Mouse (Mus musculus): Measurements from ENCODE around the gene Il20.

DNA sequence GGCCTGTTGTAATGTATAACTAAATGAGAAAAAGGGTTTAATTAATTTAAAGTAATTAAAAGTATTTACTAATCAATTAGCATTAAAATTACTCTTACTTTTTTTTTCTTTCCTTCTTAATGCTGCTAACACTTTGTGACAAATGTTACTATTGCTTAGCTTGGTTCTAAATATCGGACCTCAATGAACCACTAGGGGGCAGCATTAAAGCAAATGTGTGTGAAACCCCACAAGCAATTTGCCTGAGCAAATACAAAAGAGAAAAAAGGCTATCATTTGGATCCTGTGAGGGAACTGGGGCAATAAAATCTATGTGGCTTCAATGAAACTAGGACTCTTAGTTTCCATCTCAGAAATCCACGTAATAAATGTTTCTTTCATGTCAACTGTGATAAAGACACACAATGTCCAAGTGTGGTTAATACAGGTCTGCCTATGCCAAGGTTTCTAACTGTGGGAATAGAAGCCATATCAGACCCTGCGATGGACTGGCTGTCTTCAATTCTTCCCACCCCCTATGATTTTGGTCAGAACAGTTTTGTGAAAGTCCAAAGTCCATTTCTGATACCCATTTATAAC, 34.2 kb downstream of the Il20 start:
- TF ChIP-seq CTCF (IDR thresholded peaks at IDR 0.05; ENCODE audit: borderline replicate concordance, insufficient read depth, low read depth, low read length) = peak; percentile 43; the same call in 1 of the 2 replicates
- no peak for TF ChIP-seq POLR2A (IDR thresholded peaks at IDR 0.05; ENCODE audit: borderline replicate concordance, insufficient read depth, low read length)

Measured in cerebellum, adult 2 months (tissue).